Mouse (Mus musculus) small intestine, adult 2 months (tissue): ENCODE measurements around the gene Fblim1.

Source experiments
- CTCF ChIP-seq: fragments of 200-500 bp; IDR thresholded peaks from 2 replicates; pipeline ENCODE4 v1.5.1; 2012; ENCODE audit warnings: low read depth, mild to moderate bottlenecking, control low read depth, inconsistent platforms, low read length, moderate library complexity, mixed read lengths; ENCODE audit not compliant: insufficient replicate concordance, insufficient read length; ENCODE audit errors: extremely low read depth
- POLR2A ChIP-seq: fragments of 200-500 bp; IDR thresholded peaks from 2 replicates; pipeline ENCODE4 v1.6.1; 2012; ENCODE audit warnings: low read depth, mild to moderate bottlenecking, control low read depth, inconsistent platforms, low read length, moderate library complexity

GRCm38 (mm10) chr4:141616811-141617210, 10.9 kb upstream of the Fblim1 start:
- TF ChIP-seq CTCF (no peak), POLR2A (no peak)
